Mouse (Mus musculus): ENCODE measurements around the gene Mlph.

GRCm38 (mm10) chr1:90901681-90902208, 13.1 kb upstream of the Mlph start:
- TF ChIP-seq POLR2A (IDR thresholded peaks at IDR 0.05; ENCODE audit: control insufficient read depth in 1 of 2, insufficient read depth in 1 of 2, low read depth in 1 of 2, low read length in 2 of 2, poor library complexity in 1 of 2) (no peak), POLR2AphosphoS2 (IDR thresholded peaks at IDR 0.05; ENCODE audit: low read length) (no peak), MAFK (IDR thresholded peaks at IDR 0.05; ENCODE audit: borderline replicate concordance, low read depth, low read length) (no peak), ZC3H11A (IDR thresholded peaks at IDR 0.05; ENCODE audit: low read depth, low read length) (no peak), CTCF (IDR thresholded peaks at IDR 0.05 in 2 of 3, conservative IDR thresholded peaks at IDR 0.05 in 1 of 3; ENCODE audit: control insufficient read depth in 1 of 3, insufficient read depth in 1 of 3, low read depth in 2 of 3, low read length in 3 of 3, poor library complexity in 1 of 3, severe bottlenecking in 1 of 3) (no peak), MAZ (IDR thresholded peaks at IDR 0.05; ENCODE audit: low read depth, low read length) (no peak), SMC3 (IDR thresholded peaks at IDR 0.05; ENCODE audit: low read depth, low read length) (no peak), SIN3A (IDR thresholded peaks at IDR 0.05; ENCODE audit: low read length) (no peak), NELFE (IDR thresholded peaks at IDR 0.05; ENCODE audit: low read depth, low read length) (no peak), TBP (IDR thresholded peaks at IDR 0.05; ENCODE audit: low read depth, low read length) (no peak), TCF12 (IDR thresholded peaks at IDR 0.05; ENCODE audit: low read depth, low read length) (no peak), CHD1 (IDR thresholded peaks at IDR 0.05; ENCODE audit: low read depth, low read length) (no peak)

Measured in MEL (cell line).